Mouse (Mus musculus) limb, embryonic 14.5 days (tissue): ENCODE results near the gene Klc1. TPM values are rescaled to one million over a fixed set of nuclear protein-coding genes. Genes with fewer than 3 reads are reported as not detected.

Source experiments
- ATAC-seq: fragments of 200-750 bp; cut with Nextera tagmentation; 2 replicates; pipeline ENCODE4 v1.8.0; 2017; ENCODE audit warnings: low read depth, moderate number of reproducible peaks, moderate TSS enrichment; ENCODE audit not compliant: low FRiP score
- DNase-seq: peaks from one replicate; pipeline ENCODE4 v3.0.0-alpha.2; 2015; ENCODE audit warnings: low spot score
- H3K27ac ChIP-seq: fragments of 300-500 bp; sonication (generic); replicated peaks from 2 replicates; pipeline ENCODE4 v1.5.1; 2014; ENCODE audit warnings: low read depth, mild to moderate bottlenecking, low read length, moderate library complexity, mixed read lengths
- H3K27me3 ChIP-seq: fragments of 300-500 bp; sonication (generic); 2 replicates; pipeline ENCODE4 v1.6.1; 2014; ENCODE audit warnings: low read length, mixed read lengths; ENCODE audit not compliant: control insufficient read depth, insufficient read depth
- H3K36me3 ChIP-seq: fragments of 300-500 bp; sonication (generic); 2 replicates; pipeline ENCODE4 v1.6.1; 2014; ENCODE audit warnings: mild to moderate bottlenecking, low read length, moderate library complexity, mixed read lengths; ENCODE audit not compliant: control insufficient read depth, insufficient read depth
- H3K4me1 ChIP-seq: fragments of 300-500 bp; sonication (generic); 2 replicates; pipeline ENCODE4 v1.6.1; 2014; ENCODE audit warnings: antibody characterized with exemption, low read length, mixed read lengths; ENCODE audit not compliant: control insufficient read depth, insufficient read depth
- H3K4me2 ChIP-seq: fragments of 300-500 bp; sonication (generic); replicated peaks from 2 replicates; pipeline ENCODE4 v1.6.1; 2014; ENCODE audit warnings: low read depth, mild to moderate bottlenecking, low read length, moderate library complexity; ENCODE audit not compliant: severe bottlenecking
- H3K4me3 ChIP-seq: fragments of 300-500 bp; sonication (generic); replicated peaks from 2 replicates; pipeline ENCODE4 v1.5.1; 2014; ENCODE audit warnings: low read length
- H3K9ac ChIP-seq: fragments of 300-500 bp; sonication (generic); 2 replicates; pipeline ENCODE4 v1.6.1; 2014; ENCODE audit warnings: mild to moderate bottlenecking, low read depth, low read length, moderate library complexity; ENCODE audit not compliant: severe bottlenecking
- H3K9me3 ChIP-seq: fragments of 300-500 bp; sonication (generic); 2 replicates; pipeline ENCODE4 v1.6.1; 2016; ENCODE audit warnings: low read length; ENCODE audit not compliant: control insufficient read depth
- POLR2A ChIP-seq: fragments of 200-500 bp; IDR thresholded peaks from 2 replicates; pipeline ENCODE4 v1.8.0; 2012; ENCODE audit warnings: inconsistent platforms, mild to moderate bottlenecking, moderate library complexity, borderline replicate concordance; ENCODE audit not compliant: insufficient read depth, insufficient read length; ENCODE audit errors: extremely low read depth
- WGBS: fragments of 180-500 bp; shearing (Covaris S2); extraction: QIAGEN DNeasy Blood & Tissue Kit; methylation state at CpG from one replicate; pipeline ENCODE4 v1.1.7; 2014; 5-methylcytosine and 5-hydroxymethylcytosine counted together
- polyA plus RNA-seq, 2 experiments: library from polyadenylated mRNA; depleted of rRNA in 1 of 2; stranded (reverse) in 1 of 2; unstranded in 1 of 2; fragments of >200 nt; fragmentation: Nextera tagmentation in 1 of 2; extraction: Ambion mirVana in 1 of 2; gene quantifications; 2 replicates each; pipeline versions ENCODE4 v1.2.1 to v1.2.3; 2012 to 2014

The Klc1 gene
- polyA plus RNA-seq, 2 experiments = 104 to 137 TPM

DNA sequence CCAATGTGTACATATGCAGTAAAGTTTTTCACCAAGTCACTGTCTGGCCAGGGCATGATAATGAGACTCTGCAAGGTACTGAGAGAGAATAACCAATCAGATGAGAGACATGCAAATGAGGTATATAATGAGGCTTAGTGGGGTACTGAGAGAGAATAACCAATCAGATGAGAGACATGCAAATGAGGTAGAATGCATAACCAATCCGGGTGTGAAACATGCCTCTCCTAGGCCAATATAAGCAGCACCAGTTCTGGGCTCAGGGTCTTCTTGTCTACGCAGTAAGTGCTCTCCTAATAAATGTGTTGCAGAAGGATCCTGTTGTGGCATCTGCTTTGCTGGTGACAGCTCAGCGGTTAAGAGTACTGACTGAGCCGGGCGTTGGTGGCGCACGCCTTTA, 42.1 kb upstream of the Klc1 start:
- no peak for ATAC-seq
- H3K27me3 ChIP-seq = no peaks in the 10 kb centered on the region
- no peak overlapping the region for H3K4me2 ChIP-seq
- H3K4me3 ChIP-seq = no peak overlapping the region
- DNase-seq = no peak
- WGBS = 95% methylated on average over 7 of the region's 7 CpGs
- H3K9me3 ChIP-seq = no peaks in the 10 kb centered on the region
- H3K9ac ChIP-seq = no peak overlapping the region
- H3K4me1 ChIP-seq = peaks cover 12% of the 10 kb centered on the region
- TF ChIP-seq POLR2A = no peak
- peaks cover 6% of the 10 kb centered on the region for H3K36me3 ChIP-seq
- H3K27ac ChIP-seq = no peak overlapping the region

DNA sequence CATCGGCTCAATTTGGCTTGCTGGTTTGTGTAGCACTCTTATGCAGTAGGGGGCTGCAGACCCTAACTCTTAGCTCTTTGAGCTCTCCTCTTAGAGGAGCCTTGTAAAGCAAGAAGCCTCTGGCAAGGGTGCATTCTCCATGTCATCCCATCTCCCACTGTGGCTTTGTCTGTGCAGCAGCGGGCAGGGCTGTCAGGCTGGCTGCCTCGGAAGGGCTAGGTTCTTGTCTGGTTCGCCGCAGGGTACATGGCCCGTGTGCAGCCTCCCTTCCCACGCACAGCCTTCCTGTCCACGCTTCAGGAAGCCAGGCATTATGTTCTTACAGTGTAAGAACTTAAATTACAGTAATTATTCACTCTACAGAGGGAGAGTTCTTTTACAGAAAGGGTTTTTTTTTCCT, 40.0 kb upstream of the Klc1 start:
- TF ChIP-seq POLR2A = no peak
- Histone ChIP-seq H3K36me3 (peaks cover 9% of the 10 kb centered on the region), H3K9me3 (no peaks in the 10 kb centered on the region), H3K4me1 (peaks cover 6% of the 10 kb centered on the region; the same call in 1 of the 2 replicates), H3K4me3 (no peak overlapping the region), H3K27me3 (no peaks in the 10 kb centered on the region), H3K27ac (no peak overlapping the region), H3K9ac (no peak overlapping the region), H3K4me2 (0 out of 2 replicates have a peak overlapping the region, but pooled peaks have one; percentile 13)
- no peak for ATAC-seq
- DNase-seq = no peak
- WGBS = 65% methylated on average over 8 of the region's 8 CpGs

DNA sequence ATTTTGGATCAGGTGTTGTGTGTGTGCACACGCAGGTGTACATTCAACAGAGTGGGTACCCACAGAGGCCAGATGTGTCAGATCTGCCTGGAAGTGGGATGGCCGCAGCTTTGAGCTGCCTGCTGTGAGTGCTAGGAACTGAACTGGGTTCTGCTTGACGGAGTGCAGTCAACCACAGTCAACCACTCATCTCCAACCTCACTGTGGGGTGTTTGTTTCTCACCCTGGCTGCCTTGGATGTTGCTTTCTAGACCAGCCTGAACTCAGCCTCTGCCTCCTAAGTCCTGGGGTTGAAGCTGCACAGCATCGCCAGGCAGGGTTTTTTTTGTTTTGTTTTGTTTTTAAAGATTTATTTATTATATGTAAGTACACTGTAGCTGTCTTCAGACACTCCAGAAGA, 38.4 kb upstream of the Klc1 start:
- Histone ChIP-seq H3K4me1 (no peaks in the 10 kb centered on the region), H3K27ac (no peak overlapping the region), H3K27me3 (no peaks in the 10 kb centered on the region), H3K4me2 (no peak overlapping the region), H3K4me3 (no peak overlapping the region), H3K9ac (no peak overlapping the region), H3K36me3 (peaks cover 18% of the 10 kb centered on the region), H3K9me3 (no peaks in the 10 kb centered on the region)
- 88% methylated on average over 4 of the region's 4 CpGs for WGBS
- ATAC-seq (no peak), DNase-seq (no peak)
- no peak for TF ChIP-seq POLR2A

DNA sequence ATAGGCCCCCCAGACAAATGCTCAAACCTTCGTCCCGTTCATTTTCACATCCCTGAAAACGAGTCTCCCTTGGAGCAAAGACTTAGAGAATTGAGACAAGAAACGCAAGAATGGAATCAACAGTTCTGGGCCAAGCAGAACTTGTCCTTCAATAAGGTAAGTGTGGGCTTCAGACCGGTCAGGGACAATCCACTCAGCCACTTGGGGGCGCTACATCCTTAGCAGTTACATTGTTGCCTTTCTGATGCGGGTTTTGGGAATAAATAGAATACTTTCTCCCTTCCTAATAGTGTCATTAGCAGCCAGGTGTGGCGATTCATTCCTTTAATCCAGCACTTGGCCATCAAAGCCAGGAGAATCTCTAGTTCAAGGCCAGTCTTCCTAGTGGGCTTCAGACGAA, 36.0 kb upstream of the Klc1 start:
- no peak for TF ChIP-seq POLR2A
- Histone ChIP-seq H3K9me3 (no peaks in the 10 kb centered on the region), H3K4me2 (no peak overlapping the region), H3K27me3 (no peaks in the 10 kb centered on the region), H3K9ac (no peak overlapping the region), H3K27ac (no peak overlapping the region), H3K4me1 (no peaks in the 10 kb centered on the region), H3K36me3 (peaks cover 31% of the 10 kb centered on the region), H3K4me3 (no peak overlapping the region)
- 77% methylated on average over 9 of the region's 9 CpGs for WGBS
- DNase-seq (no peak), ATAC-seq (no peak)

DNA sequence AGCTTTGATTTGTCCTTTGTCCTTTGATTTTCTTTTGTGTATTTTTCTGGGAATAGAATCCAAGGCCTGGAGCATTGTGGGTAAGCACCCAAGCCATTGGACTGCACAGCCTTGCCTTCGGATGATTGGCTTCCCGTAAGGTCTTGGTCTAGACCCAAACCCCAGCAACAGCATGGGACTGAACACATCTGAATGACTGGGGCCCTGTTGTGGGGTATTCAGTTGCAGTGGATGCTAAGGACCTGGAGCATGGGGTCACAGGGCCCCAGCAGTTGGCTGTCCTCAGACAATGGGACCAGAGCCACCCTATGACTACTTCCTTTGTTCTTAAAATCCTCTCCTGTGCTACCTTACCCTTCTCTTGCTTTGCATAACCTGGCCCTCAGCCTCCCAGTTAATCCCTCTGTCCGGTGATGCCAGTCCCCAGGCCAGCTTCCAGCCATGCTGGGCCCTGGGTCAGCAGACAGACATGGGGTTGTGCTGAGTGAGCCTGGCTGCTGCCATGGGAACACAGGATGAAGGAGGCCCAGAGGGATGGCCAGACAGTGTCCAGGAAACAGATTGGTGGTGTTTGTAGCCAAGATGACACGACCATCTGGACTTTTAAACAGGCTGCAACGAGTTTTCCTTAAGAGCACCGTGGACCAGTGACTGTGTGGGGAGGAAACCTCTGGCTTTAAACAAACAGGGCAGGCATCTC, 33.9 kb upstream of the Klc1 start:
- no peak for TF ChIP-seq POLR2A
- Histone ChIP-seq H3K36me3 (peaks cover 36% of the 10 kb centered on the region), H3K4me1 (no peaks in the 10 kb centered on the region), H3K4me3 (no peak overlapping the region), H3K4me2 (no peak overlapping the region), H3K27me3 (no peaks in the 10 kb centered on the region), H3K9ac (no peak overlapping the region), H3K9me3 (no peaks in the 10 kb centered on the region), H3K27ac (peak overlapping the region; percentile 33; the same call in 1 of the 2 replicates)
- DNase-seq (no peak), ATAC-seq (0 out of 2 replicates have a peak, but pooled peaks have one; percentile 38)
- WGBS = 67% methylated on average over 6 of the region's 6 CpGs
